Mouse (Mus musculus) spleen, adult 2 months (tissue): Measurements from ENCODE around the gene Fkbp7. TPM values are rescaled to one million over a fixed set of nuclear protein-coding genes. Genes with fewer than 3 reads are reported as not detected.
"Not testable (repeated sequence)": the region's sequence is repeated elsewhere in the genome, so short reads cannot be mapped to it uniquely, and the experiment has no call there.

Experiments
- DNase-seq, 2 experiments: peaks; one replicate each; pipeline versions ENCODE4 v3.0.0 to v3.0.0-alpha.2; 2012 to 2021; ENCODE audit warnings: low spot score in 2 of 2, low read depth in 1 of 2
- H3K27ac ChIP-seq: fragments of 200-500 bp; 2 replicates; pipeline ENCODE4 v1.5.1; 2012; ENCODE audit warnings: low read length, inconsistent platforms; ENCODE audit not compliant: insufficient read depth
- H3K27me3 ChIP-seq: fragments of 200-500 bp; 2 replicates; pipeline ENCODE4 v1.6.1; 2012; ENCODE audit warnings: mild to moderate bottlenecking, moderate library complexity, low read length, inconsistent platforms; ENCODE audit not compliant: control insufficient read depth, insufficient read depth
- H3K36me3 ChIP-seq: fragments of 200-500 bp; 2 replicates; pipeline ENCODE4 v1.6.1; 2012; ENCODE audit warnings: mild to moderate bottlenecking, low read length, inconsistent platforms; ENCODE audit not compliant: control insufficient read depth, insufficient read depth
- H3K4me1 ChIP-seq: fragments of 200-500 bp; 2 replicates; pipeline ENCODE4 v1.6.1; 2011; ENCODE audit warnings: inconsistent platforms; ENCODE audit not compliant: control insufficient read depth, insufficient read depth, insufficient read length
- H3K4me3 ChIP-seq: fragments of 200-500 bp; 2 replicates; pipeline ENCODE4 v1.5.1; 2011; ENCODE audit warnings: mild to moderate bottlenecking, inconsistent platforms; ENCODE audit not compliant: insufficient read depth, insufficient read length; ENCODE audit errors: extremely low read depth
- CTCF ChIP-seq: fragments of 200-500 bp; IDR thresholded peaks from 2 replicates; pipeline ENCODE4 v1.5.1; 2011; ENCODE audit warnings: mild to moderate bottlenecking, inconsistent platforms; ENCODE audit not compliant: insufficient read depth, insufficient read length, insufficient replicate concordance; ENCODE audit errors: extremely low read depth
- POLR2A ChIP-seq: fragments of 200-500 bp; IDR thresholded peaks from 2 replicates; pipeline ENCODE4 v1.6.1; 2011; ENCODE audit warnings: low read depth, low read length, inconsistent platforms
- WGBS: fragments of 180-500 bp; shearing (Covaris S2); methylation state at CpG from one replicate; pipeline ENCODE4 v1.1.7; 2018; 5-methylcytosine and 5-hydroxymethylcytosine counted together
- polyA plus RNA-seq: library from polyadenylated mRNA; depleted of rRNA; stranded (reverse); fragments of >200 nt; gene quantifications from 2 replicates; pipeline ENCODE4 v1.2.3, GENCODE M21; 2012; rRNA removed

The Fkbp7 gene
- polyA plus RNA-seq, 1 experiment: 1.0 TPM

GRCm38 (mm10) chr2:76630293-76630692, 42.6 kb downstream of the Fkbp7 start:
- DNase-seq: no peak
- TF ChIP-seq POLR2A: no peak
- TF ChIP-seq CTCF: no peak
- Histone ChIP-seq H3K4me3 (no peak overlapping the region), H3K27ac (no peak overlapping the region), H3K4me1 (no peaks in the 10 kb centered on the region), H3K36me3 (peaks cover 2% of the 10 kb centered on the region), H3K27me3 (no peaks in the 10 kb centered on the region)
- 92% methylated on average over 12 of the region's 12 CpGs for WGBS

- not testable (repeated sequence) for H3K36me3 ChIP-seq, H3K27me3 ChIP-seq, H3K4me3 ChIP-seq, DNase-seq, H3K27ac ChIP-seq, H3K4me1 ChIP-seq
- WGBS: 92% methylated on average over 2 of the region's 2 CpGs
These were observed 50.6 kb downstream of the Fkbp7 start for GRCm38 (mm10) chr2:76622316-76622715.

DNA sequence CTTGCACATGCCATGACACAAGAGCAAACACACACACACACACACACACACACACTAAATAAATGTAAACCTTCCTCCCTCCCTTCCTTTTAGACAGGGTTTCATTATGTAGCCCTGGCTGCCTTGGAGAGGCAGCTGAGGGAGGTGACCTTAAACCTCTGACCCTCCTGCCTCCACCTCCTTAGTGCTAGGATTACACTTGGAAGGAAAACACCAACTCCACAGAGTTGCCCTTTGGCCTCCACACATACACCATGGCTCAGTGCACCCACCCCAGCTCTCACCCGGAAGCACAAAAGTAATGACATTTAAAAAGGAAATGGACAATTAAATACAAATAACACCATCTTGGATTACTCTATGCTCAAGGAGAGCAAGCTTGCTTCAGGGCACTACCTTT, 51.2 kb downstream of the Fkbp7 start:
- Histone ChIP-seq H3K27ac (no peak overlapping the region), H3K36me3 (no peaks in the 10 kb centered on the region; the same call in 1 of the 2 replicates), H3K4me1 (no peaks in the 10 kb centered on the region), H3K27me3 (no peaks in the 10 kb centered on the region; the same call in 1 of the 2 replicates), H3K4me3 (no peak overlapping the region)
- 95% methylated on average over 1 of the region's 1 CpGs for WGBS
- TF ChIP-seq CTCF: no peak
- TF ChIP-seq POLR2A: no peak
- no peak for DNase-seq

- Histone ChIP-seq H3K36me3 (no peaks in the 10 kb centered on the region), H3K4me1 (no peaks in the 10 kb centered on the region), H3K27me3 (no peaks in the 10 kb centered on the region; the same call in 1 of the 2 replicates), H3K4me3 (no peak overlapping the region), H3K27ac (no peak overlapping the region)
- no peak for TF ChIP-seq POLR2A
- no peak for TF ChIP-seq CTCF
- no peak for DNase-seq
- WGBS: 69% methylated on average over 5 of the region's 5 CpGs
These were observed 52.7 kb downstream of the Fkbp7 start for GRCm38 (mm10) chr2:76620188-76620587.

- 20% methylated on average over 1 of the region's 1 CpGs for WGBS
- TF ChIP-seq CTCF (no peak), POLR2A (no peak)
These were observed 54.8 kb downstream of the Fkbp7 start for GRCm38 (mm10) chr2:76618078-76618477.

More at GRCm38 (mm10) chr2:76618078-76618477, 54.8 kb downstream of the Fkbp7 start:
- H3K4me3 ChIP-seq: no peak overlapping the region
- H3K27ac ChIP-seq: no peak overlapping the region
- no peaks in the 10 kb centered on the region for H3K36me3 ChIP-seq
- H3K4me1 ChIP-seq: no peaks in the 10 kb centered on the region
- no peaks in the 10 kb centered on the region; the same call in 1 of the 2 replicates for H3K27me3 ChIP-seq
- DNase-seq: no peak

Other genes with a start within 250 kb of the Fkbp7 start
- gene Prkra, start 25.1 kb downstream of the Fkbp7 start, polyA plus RNA-seq: 4.6 and 5.5 TPM in 2 replicates
- 0.06 TPM in 1 of 2 replicates, not detected in the other for gene Pjvk, start 24.6 kb downstream of the Fkbp7 start, polyA plus RNA-seq
- gene Plekha3, start 2.2 kb upstream of the Fkbp7 start, polyA plus RNA-seq: 10.5 and 10.7 TPM in 2 replicates